In the genomic region with DNA sequence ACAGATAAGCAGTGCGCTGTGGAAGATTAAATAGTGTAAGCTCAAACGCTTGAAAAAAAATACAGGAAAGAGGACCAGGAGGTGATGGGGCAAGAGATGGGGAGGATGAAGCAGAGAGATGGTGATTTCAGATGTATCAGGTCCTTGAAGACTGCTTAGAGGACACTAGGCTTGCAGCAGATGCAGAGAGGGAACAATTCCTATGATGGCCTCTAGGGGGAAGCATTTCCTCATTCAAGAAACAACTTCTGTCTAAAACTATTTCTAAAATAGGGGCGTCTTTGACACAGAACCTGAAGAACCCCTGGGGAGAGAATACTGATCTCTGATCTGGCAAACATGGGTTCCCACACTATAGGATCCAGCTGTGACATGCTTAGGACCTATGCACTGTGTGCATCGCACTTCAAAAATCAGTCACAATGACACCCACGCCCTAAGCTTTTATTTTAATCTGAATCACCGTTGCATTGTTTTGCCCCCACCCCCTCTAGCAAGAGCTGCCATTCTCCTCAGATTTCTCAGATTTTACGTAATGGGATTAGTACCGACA, we compare ENCODE assay signal across 8 mouse cellular contexts. TPM values are rescaled to one million over a fixed set of nuclear protein-coding genes. Genes with fewer than 3 reads are reported as not detected.
A peak's percentile ranks its signal among the peaks of the same experiment; 100 is the strongest.
DNase-seq lines count a peak whose midpoint lies in the region; ATAC-seq lines count a peak whose summit lies in the region.

No protein-coding gene starts in this region.

- peak; percentile 47 for DNase-seq in gastrocnemius, adult 18-20 months (ENCODE audit: low spot score)
- DNase-seq in gastrocnemius, postnatal 14 days = no peak
- DNase-seq in A20 (ENCODE audit: low read depth, low spot score) = peak; percentile 68
- DNase-seq in c-Kit-positive CD71-positive TER-119-negative erythroid progenitor cells, embryonic 14.5 days (ENCODE audit: low read depth) = peak; percentile 56
- DNase-seq in kidney, postnatal 36 days = peak; percentile 37 to 59
- DNase-seq in testis, postnatal 14 days (ENCODE audit: low spot score) = peak; percentile 38

- ATAC-seq in forebrain, embryonic 15.5 days (replicated peaks) = peak; percentile 66
- ATAC-seq in megakaryocyte-erythroid progenitor cell, adult 5-6 weeks (replicated peaks; ENCODE audit: low FRiP score, low TSS enrichment, poor library complexity, severe bottlenecking) = peak; percentile 68; the same call in 1 of the 2 replicates

- intact Hi-C loops in gastrocnemius, postnatal 14 days (cut with DNase I; ENCODE audit: low total_unique reads) = loop anchor here (2.0 to 10.0 kb wide), 3 partner anchors 158 to 290 kb away; no protein-coding TSS in a partner anchor

- no peaks in the 10 kb centered on the region for H3K9me3 ChIP-seq in forebrain, embryonic 15.5 days

- 29% methylated on average over 8 of the region's 8 CpGs for WGBS in forebrain, embryonic 15.5 days

- no peak overlapping the region for H3K4me3 ChIP-seq in forebrain, embryonic 15.5 days

- H3K36me3 ChIP-seq in forebrain, embryonic 15.5 days = no peaks in the 10 kb centered on the region

- no peak overlapping the region for H3K4me2 ChIP-seq in forebrain, embryonic 15.5 days (replicated peaks)

- 0 out of 2 replicates have a peak, but pooled peaks cover 3% of the 10 kb centered on the region for H3K4me1 ChIP-seq in forebrain, embryonic 15.5 days

- no peak overlapping the region for H3K9ac ChIP-seq in forebrain, embryonic 15.5 days (replicated peaks)

- no peak overlapping the region for H3K27ac ChIP-seq in forebrain, embryonic 15.5 days (replicated peaks)

- no peaks in the 10 kb centered on the region for H3K27me3 ChIP-seq in forebrain, embryonic 15.5 days

RNA-seq across cellular contexts. Expression of a gene that starts 10.5 kb away (rescaled TPM):
- total RNA-seq in gastrocnemius, adult 18-20 months (2021) = under 1 TPM in 1 of 2 experiments, not detected in 1; 0.21 TPM
- total RNA-seq in gastrocnemius, postnatal 14 days (2021) = under 1 TPM; 0.18 to 0.27 TPM
- polyA plus RNA-seq in forebrain, embryonic 15.5 days (2015; fragmentation: Nextera tagmentation; extraction: Ambion mirVana) = 21.8 and 30.0 TPM in 2 replicates
- total RNA-seq in megakaryocyte-erythroid progenitor cell, adult 5-6 weeks (2014; fragmentation: Nextera tagmentation) = not detected in 2 replicates
- total RNA-seq in megakaryocyte-erythroid progenitor cell, adult 5-6 weeks (2017) = not detected in 2 replicates
